Mouse (Mus musculus) small intestine, adult 2 months (tissue): ENCODE results near the gene Rfx4.

ENCODE experiments used
- CTCF ChIP-seq: fragments of 200-500 bp; IDR thresholded peaks from 2 replicates; pipeline ENCODE4 v1.5.1; 2012; ENCODE audit warnings: low read depth, mild to moderate bottlenecking, control low read depth, inconsistent platforms, low read length, moderate library complexity, mixed read lengths; ENCODE audit not compliant: insufficient replicate concordance, insufficient read length; ENCODE audit errors: extremely low read depth
- POLR2A ChIP-seq: fragments of 200-500 bp; IDR thresholded peaks from 2 replicates; pipeline ENCODE4 v1.6.1; 2012; ENCODE audit warnings: low read depth, mild to moderate bottlenecking, control low read depth, inconsistent platforms, low read length, moderate library complexity

DNA sequence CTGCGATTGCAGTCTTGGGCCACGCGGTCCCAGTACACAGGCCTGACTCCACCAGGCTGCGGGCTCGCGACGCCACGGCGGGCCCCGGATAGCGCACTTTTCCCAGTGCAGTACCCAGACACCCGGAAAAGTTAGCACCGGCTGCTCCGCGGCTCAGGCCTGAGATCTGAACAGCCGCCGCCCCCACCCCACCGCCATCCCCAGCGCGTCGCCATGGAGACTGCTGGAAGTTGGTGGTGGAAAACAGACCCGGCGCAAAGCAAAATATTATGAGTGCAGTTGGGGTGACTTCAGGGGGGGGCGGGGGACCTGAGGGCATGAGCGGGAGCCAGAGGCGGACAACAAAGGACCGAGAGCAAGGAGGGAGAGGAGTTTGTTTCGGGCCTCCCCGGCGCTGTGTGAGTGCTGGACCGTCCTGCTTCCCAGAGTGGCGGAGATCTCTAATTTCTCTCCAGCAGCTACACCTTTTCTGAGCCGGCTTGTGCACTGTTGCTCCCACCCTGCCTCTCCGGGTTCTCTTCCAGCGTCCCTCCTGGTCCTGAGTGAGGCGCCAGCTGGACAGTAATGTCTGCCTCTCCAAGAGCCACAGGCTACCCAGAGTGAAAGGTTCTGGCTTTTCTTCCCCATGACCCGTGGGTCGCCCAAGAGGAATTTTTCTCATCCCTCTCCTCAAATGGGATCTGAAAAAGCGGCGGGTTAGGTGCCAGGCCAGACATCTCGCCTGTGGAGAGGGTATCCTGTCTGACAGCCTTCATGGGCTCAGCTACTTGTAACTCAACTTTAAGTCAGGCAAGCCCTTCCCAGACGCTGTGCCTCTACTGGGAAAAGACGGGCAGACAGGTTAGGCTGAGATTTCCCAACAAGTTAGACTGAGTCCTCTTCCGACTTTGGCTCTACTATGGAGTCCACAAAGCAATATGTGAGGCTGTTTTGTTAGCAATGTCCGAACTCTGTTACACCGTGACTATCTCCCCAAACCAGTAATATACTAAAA, 4.6 kb downstream of the Rfx4 start:
- TF ChIP-seq CTCF: no peak
- TF ChIP-seq POLR2A: no peak
